Mouse (Mus musculus): ENCODE results near the gene Pglyrp2.

DNA sequence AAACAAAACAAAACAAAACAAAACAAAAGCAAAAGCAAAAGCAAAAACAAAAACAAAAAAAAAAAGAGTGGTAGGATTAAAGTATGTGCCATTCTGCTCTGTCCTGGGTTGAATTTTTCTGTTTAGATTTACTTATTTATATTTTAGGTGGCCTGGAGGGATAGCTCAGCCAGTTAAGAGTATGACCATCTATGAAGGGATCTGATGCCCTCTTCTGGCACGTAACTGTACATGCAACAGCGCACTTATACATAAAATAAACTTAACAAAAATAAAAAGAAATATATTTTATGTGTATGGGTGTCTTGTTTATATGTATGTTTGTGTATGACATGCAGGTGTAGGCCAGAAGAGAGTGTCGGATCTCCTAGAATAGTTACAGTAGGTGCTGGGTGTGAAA, 8.0 kb upstream of the Pglyrp2 start:
- TF ChIP-seq GATA1 (IDR thresholded peaks at IDR 0.05; ENCODE audit: borderline replicate concordance, low read length) (no peak), FLI1 (IDR thresholded peaks at IDR 0.05; ENCODE audit: low read length) (no peak)

Data from megakaryocyte, embryonic 14.5 days (primary cell).